Mouse (Mus musculus) bone marrow, adult 2 months (tissue): ENCODE measurements at regions not wholly inside any gene's neighbourhood (a gene's known extent, or its start where the extent isn't known, plus 50 kb on each side); places are given as distances from the start of the nearest gene placed in this dataset.

Source experiments
- CTCF ChIP-seq: fragments of 200-500 bp; IDR thresholded peaks from 2 replicates; pipeline ENCODE4 v1.5.1; 2011; ENCODE audit warnings: low read length, control low read depth; ENCODE audit not compliant: control insufficient read depth, insufficient read depth
- POLR2A ChIP-seq: fragments of 200-500 bp; IDR thresholded peaks from 2 replicates; pipeline ENCODE4 v1.6.1; 2011; ENCODE audit warnings: low read depth, mild to moderate bottlenecking, control low read depth, low read length, borderline replicate concordance; ENCODE audit not compliant: control insufficient read depth

GRCm38 (mm10) chr2:92782621-92783020 is 132.3 kb upstream of the Syt13 start:
- TF ChIP-seq CTCF (no peak), POLR2A (no peak)
